Mouse (Mus musculus): ENCODE measurements around the gene Slc15a3. TPM values are rescaled to one million over a fixed set of nuclear protein-coding genes. Genes with fewer than 3 reads are reported as not detected.

Gene Slc15a3
- total and polyA plus RNA-seq, 3 experiments = 2.1 to 3.9 (median 2.3) TPM

DNA sequence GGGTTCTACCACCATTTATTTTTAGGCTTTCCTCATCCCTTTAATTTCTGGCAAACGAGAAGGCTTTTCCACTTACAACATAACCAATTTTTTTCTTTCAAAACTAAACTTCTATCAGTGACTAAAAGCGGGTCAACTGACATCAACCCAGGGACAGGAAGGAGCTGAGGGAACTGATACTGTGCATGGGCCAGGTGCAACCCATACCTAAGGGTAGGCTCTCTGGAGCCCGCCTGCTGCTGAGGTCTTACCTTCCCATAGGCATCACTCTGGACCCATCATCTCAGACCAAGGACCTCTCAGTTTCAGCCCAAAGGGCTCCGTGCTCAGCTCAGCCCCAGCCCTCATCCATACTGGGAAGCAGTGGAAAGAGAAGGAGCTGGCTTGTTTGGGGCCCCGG lies 11.2 kb upstream of the Slc15a3 start:
- Histone ChIP-seq H3K27me3 (ENCODE audit: control insufficient read depth, insufficient read depth, low read length) (no peaks in the 10 kb centered on the region), H3K27ac (no peak overlapping the region), H3K79me2 (replicated peaks; ENCODE audit: control insufficient read depth, insufficient read depth, low read length) (no peaks in the 10 kb centered on the region), H3K9ac (ENCODE audit: low read depth, low read length) (no peak overlapping the region), H3K4me3 (no peak overlapping the region), H3K4me1 (ENCODE audit: control insufficient read depth, insufficient read depth, low read length) (no peaks in the 10 kb centered on the region), H3K36me3 (ENCODE audit: control insufficient read depth, insufficient read depth, low read length) (no peaks in the 10 kb centered on the region)
- no peak for DNase-seq
- TF ChIP-seq POLR2A (IDR thresholded peaks at IDR 0.05; ENCODE audit: insufficient read depth, low read depth, low read length) (no peak), EP300 (IDR thresholded peaks at IDR 0.05; ENCODE audit: insufficient read depth, low read depth, low read length) (no peak), CTCF (IDR thresholded peaks at IDR 0.05) (no peak)
- intact Hi-C loops (cut with DNase I) = no loop called here
- 84% methylated on average over 5 of the region's 5 CpGs for WGBS

DNA sequence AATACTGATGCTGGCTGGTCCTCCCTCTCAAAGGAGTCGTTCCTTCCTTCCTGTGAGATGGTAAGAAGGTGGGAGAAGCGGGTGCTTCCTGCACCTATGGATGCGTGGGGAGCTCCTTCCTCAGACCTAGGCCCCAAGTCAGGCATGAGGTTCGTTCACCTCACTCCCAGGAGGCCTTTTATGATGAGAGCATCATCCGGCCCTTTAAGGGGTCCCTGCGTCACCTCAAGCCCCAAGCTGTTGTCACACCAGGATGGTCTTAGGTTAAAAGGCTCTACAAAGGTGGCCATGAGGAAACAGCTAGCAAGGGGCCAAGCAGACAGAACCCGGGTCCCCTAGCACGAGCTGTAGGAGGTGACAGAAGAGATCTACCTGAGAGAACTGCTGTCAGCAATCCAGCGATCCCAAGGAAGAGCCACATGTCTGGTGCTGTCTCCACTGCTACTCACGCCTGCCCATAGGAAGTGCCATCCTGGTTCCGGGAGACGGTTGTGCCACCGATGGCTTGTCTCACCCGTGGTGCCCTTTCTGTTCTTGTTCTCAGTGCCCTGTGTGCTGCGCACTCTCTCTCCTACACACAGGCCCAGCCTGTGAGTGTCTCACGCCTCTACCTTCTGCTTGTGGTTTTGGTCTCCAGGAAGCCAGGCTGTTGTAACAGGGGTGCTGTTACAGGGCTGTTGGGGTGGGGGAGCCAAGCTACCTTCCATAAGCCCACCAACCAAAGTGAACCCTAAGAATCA lies 9.9 kb upstream of the Slc15a3 start, which contains the start of gene Cd6:
Cd6 (minus strand) TSS at position 623 of the 740 bp plus-strand sequence.
- intact Hi-C loops (cut with DNase I) = loop anchor here (5.0 kb wide), 1 partner anchor 128 kb away; no protein-coding TSS in a partner anchor
- H3K4me1 ChIP-seq (ENCODE audit: control insufficient read depth, insufficient read depth, low read length) = no peaks in the 10 kb centered on the region
- H3K27ac ChIP-seq = no peak within 1 kb of the TSS
- no peak within 1 kb of the TSS for H3K4me3 ChIP-seq
- no peak within 1 kb of the TSS for H3K9ac ChIP-seq (ENCODE audit: low read depth, low read length)
- no peaks in the 10 kb centered on the region for H3K36me3 ChIP-seq (ENCODE audit: control insufficient read depth, insufficient read depth, low read length)
- no peak for DNase-seq
- H3K79me2 ChIP-seq (replicated peaks; ENCODE audit: control insufficient read depth, insufficient read depth, low read length) = no peaks in the 10 kb centered on the region
- WGBS = 86% methylated on average over 16 of the region's 16 CpGs
- no peaks in the 10 kb centered on the region for H3K27me3 ChIP-seq (ENCODE audit: control insufficient read depth, insufficient read depth, low read length)
- no peak for TF ChIP-seq POLR2A (IDR thresholded peaks at IDR 0.05; ENCODE audit: insufficient read depth, low read depth, low read length)
- TF ChIP-seq CTCF (IDR thresholded peaks at IDR 0.05) = no peak
- no peak for TF ChIP-seq EP300 (IDR thresholded peaks at IDR 0.05; ENCODE audit: insufficient read depth, low read depth, low read length)

GRCm38 (mm10) chr19:10831424-10831823 lies 8.1 kb upstream of the Slc15a3 start:
- peak; percentile 65 to 69 for DNase-seq
- no peak overlapping the region for H3K9ac ChIP-seq (ENCODE audit: low read depth, low read length)
- no peak overlapping the region for H3K27ac ChIP-seq
- H3K4me1 ChIP-seq (ENCODE audit: control insufficient read depth, insufficient read depth, low read length) = no peaks in the 10 kb centered on the region
- 10% methylated on average over 5 of the region's 5 CpGs for WGBS
- H3K4me3 ChIP-seq = no peak overlapping the region
- H3K27me3 ChIP-seq (ENCODE audit: control insufficient read depth, insufficient read depth, low read length) = no peaks in the 10 kb centered on the region
- no peaks in the 10 kb centered on the region for H3K79me2 ChIP-seq (replicated peaks; ENCODE audit: control insufficient read depth, insufficient read depth, low read length)
- TF ChIP-seq EP300 (IDR thresholded peaks at IDR 0.05; ENCODE audit: insufficient read depth, low read depth, low read length) (no peak), CTCF (IDR thresholded peaks at IDR 0.05) (peak; percentile 77)
- intact Hi-C loops (cut with DNase I) = loop anchor here (1.0 to 5.0 kb wide), 2 partner anchors 117 to 126 kb away; no protein-coding TSS in a partner anchor
- no peaks in the 10 kb centered on the region for H3K36me3 ChIP-seq (ENCODE audit: control insufficient read depth, insufficient read depth, low read length)

- DNase-seq = no peak
- H3K9ac ChIP-seq (ENCODE audit: low read depth, low read length) = no peak overlapping the region
- H3K79me2 ChIP-seq (replicated peaks; ENCODE audit: control insufficient read depth, insufficient read depth, low read length) = no peaks in the 10 kb centered on the region
- TF ChIP-seq EP300 (IDR thresholded peaks at IDR 0.05; ENCODE audit: insufficient read depth, low read depth, low read length) (no peak), POLR2A (IDR thresholded peaks at IDR 0.05; ENCODE audit: insufficient read depth, low read depth, low read length) (no peak), CTCF (IDR thresholded peaks at IDR 0.05) (no peak)
- H3K27me3 ChIP-seq (ENCODE audit: control insufficient read depth, insufficient read depth, low read length) = no peaks in the 10 kb centered on the region
- 38% methylated on average over 3 of the region's 3 CpGs for WGBS
- no peaks in the 10 kb centered on the region for H3K4me1 ChIP-seq (ENCODE audit: control insufficient read depth, insufficient read depth, low read length)
- H3K27ac ChIP-seq = no peak overlapping the region
- intact Hi-C loops (cut with DNase I) = loop anchor here (5.0 kb wide), 1 partner anchor 125 kb away; no protein-coding TSS in a partner anchor
- no peaks in the 10 kb centered on the region for H3K36me3 ChIP-seq (ENCODE audit: control insufficient read depth, insufficient read depth, low read length)
- no peak overlapping the region for H3K4me3 ChIP-seq
These were observed 7.5 kb upstream of the Slc15a3 start for GRCm38 (mm10) chr19:10832030-10832429.

GRCm38 (mm10) chr19:10833611-10834010 lies 5.9 kb upstream of the Slc15a3 start:
- Histone ChIP-seq H3K27me3 (ENCODE audit: control insufficient read depth, insufficient read depth, low read length) (no peaks in the 10 kb centered on the region), H3K79me2 (replicated peaks; ENCODE audit: control insufficient read depth, insufficient read depth, low read length) (no peaks in the 10 kb centered on the region), H3K36me3 (ENCODE audit: control insufficient read depth, insufficient read depth, low read length) (no peaks in the 10 kb centered on the region), H3K9ac (ENCODE audit: low read depth, low read length) (no peak overlapping the region), H3K4me3 (no peak overlapping the region), H3K4me1 (ENCODE audit: control insufficient read depth, insufficient read depth, low read length) (no peaks in the 10 kb centered on the region), H3K27ac (no peak overlapping the region)
- TF ChIP-seq POLR2A (IDR thresholded peaks at IDR 0.05; ENCODE audit: insufficient read depth, low read depth, low read length) (no peak), EP300 (IDR thresholded peaks at IDR 0.05; ENCODE audit: insufficient read depth, low read depth, low read length) (no peak), CTCF (IDR thresholded peaks at IDR 0.05) (no peak)
- WGBS = 81% methylated on average over 3 of the region's 3 CpGs
- intact Hi-C loops (cut with DNase I) = loop anchor here (5.0 kb wide), 1 partner anchor 124 kb away; no protein-coding TSS in a partner anchor
- no peak for DNase-seq

- Histone ChIP-seq H3K4me3 (no peak overlapping the region), H3K27ac (no peak overlapping the region), H3K36me3 (ENCODE audit: control insufficient read depth, insufficient read depth, low read length) (no peaks in the 10 kb centered on the region), H3K4me1 (ENCODE audit: control insufficient read depth, insufficient read depth, low read length) (no peaks in the 10 kb centered on the region), H3K79me2 (replicated peaks; ENCODE audit: control insufficient read depth, insufficient read depth, low read length) (no peaks in the 10 kb centered on the region), H3K9ac (ENCODE audit: low read depth, low read length) (no peak overlapping the region), H3K27me3 (ENCODE audit: control insufficient read depth, insufficient read depth, low read length) (no peaks in the 10 kb centered on the region)
- intact Hi-C loops (cut with DNase I) = no loop called here
- DNase-seq = no peak
- TF ChIP-seq CTCF (IDR thresholded peaks at IDR 0.05) = no peak
- TF ChIP-seq POLR2A (IDR thresholded peaks at IDR 0.05; ENCODE audit: insufficient read depth, low read depth, low read length) = no peak
- TF ChIP-seq EP300 (IDR thresholded peaks at IDR 0.05; ENCODE audit: insufficient read depth, low read depth, low read length) = no peak
- WGBS = 62% methylated on average over 3 of the region's 3 CpGs
These were observed 3.9 kb upstream of the Slc15a3 start for GRCm38 (mm10) chr19:10835671-10836070.
